Mouse (Mus musculus) lung, adult 2 months (tissue): Measurements from ENCODE around the gene Methig1.

Source experiments
- CTCF ChIP-seq: fragments of 200-500 bp; IDR thresholded peaks from 2 replicates; pipeline ENCODE4 v1.5.1; 2011; ENCODE audit warnings: mild to moderate bottlenecking, low read length, control low read depth; ENCODE audit not compliant: insufficient read depth
- POLR2A ChIP-seq: fragments of 200-500 bp; IDR thresholded peaks from 2 replicates; pipeline ENCODE4 v1.6.1; 2011; ENCODE audit warnings: low read depth, mild to moderate bottlenecking, control low read depth, low read length, borderline replicate concordance; ENCODE audit errors: extremely low read depth

DNA sequence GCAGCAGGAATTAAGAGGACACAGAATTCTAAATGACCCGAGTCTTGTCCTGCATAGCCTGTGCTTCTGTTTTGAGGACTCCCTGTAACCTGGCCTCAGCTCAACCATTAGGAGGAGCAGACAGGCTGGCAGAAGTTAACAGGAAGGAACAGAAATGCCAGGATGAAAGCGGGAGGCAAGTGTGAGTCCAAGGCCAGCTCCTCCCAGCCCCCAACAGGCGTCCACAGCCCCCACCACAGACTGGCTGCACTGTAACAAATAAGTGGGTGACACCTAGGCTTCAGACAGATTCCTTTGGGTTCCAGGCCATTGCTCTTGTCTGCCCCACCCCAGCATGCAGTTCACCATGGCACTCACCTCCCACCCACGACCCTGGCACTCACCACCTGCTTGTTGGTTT is 49.8 kb downstream of the Methig1 start:
- TF ChIP-seq POLR2A: no peak
- TF ChIP-seq CTCF: no peak
